Mouse (Mus musculus) spleen, adult 2 months (tissue): Measurements from ENCODE around the gene Olfr869. TPM values are rescaled to one million over a fixed set of nuclear protein-coding genes. Genes with fewer than 3 reads are reported as not detected.

ENCODE experiments used
- DNase-seq, 2 experiments: peaks; one replicate each; pipeline versions ENCODE4 v3.0.0 to v3.0.0-alpha.2; 2012 to 2021; ENCODE audit warnings: low spot score in 2 of 2, low read depth in 1 of 2
- H3K27ac ChIP-seq: fragments of 200-500 bp; 2 replicates; pipeline ENCODE4 v1.5.1; 2012; ENCODE audit warnings: low read length, inconsistent platforms; ENCODE audit not compliant: insufficient read depth
- H3K27me3 ChIP-seq: fragments of 200-500 bp; 2 replicates; pipeline ENCODE4 v1.6.1; 2012; ENCODE audit warnings: mild to moderate bottlenecking, moderate library complexity, low read length, inconsistent platforms; ENCODE audit not compliant: control insufficient read depth, insufficient read depth
- H3K36me3 ChIP-seq: fragments of 200-500 bp; 2 replicates; pipeline ENCODE4 v1.6.1; 2012; ENCODE audit warnings: mild to moderate bottlenecking, low read length, inconsistent platforms; ENCODE audit not compliant: control insufficient read depth, insufficient read depth
- H3K4me1 ChIP-seq: fragments of 200-500 bp; 2 replicates; pipeline ENCODE4 v1.6.1; 2011; ENCODE audit warnings: inconsistent platforms; ENCODE audit not compliant: control insufficient read depth, insufficient read depth, insufficient read length
- H3K4me3 ChIP-seq: fragments of 200-500 bp; 2 replicates; pipeline ENCODE4 v1.5.1; 2011; ENCODE audit warnings: mild to moderate bottlenecking, inconsistent platforms; ENCODE audit not compliant: insufficient read depth, insufficient read length; ENCODE audit errors: extremely low read depth
- CTCF ChIP-seq: fragments of 200-500 bp; IDR thresholded peaks from 2 replicates; pipeline ENCODE4 v1.5.1; 2011; ENCODE audit warnings: mild to moderate bottlenecking, inconsistent platforms; ENCODE audit not compliant: insufficient read depth, insufficient read length, insufficient replicate concordance; ENCODE audit errors: extremely low read depth
- POLR2A ChIP-seq: fragments of 200-500 bp; IDR thresholded peaks from 2 replicates; pipeline ENCODE4 v1.6.1; 2011; ENCODE audit warnings: low read depth, low read length, inconsistent platforms
- WGBS: fragments of 180-500 bp; shearing (Covaris S2); methylation state at CpG from one replicate; pipeline ENCODE4 v1.1.7; 2018; 5-methylcytosine and 5-hydroxymethylcytosine counted together
- polyA plus RNA-seq: library from polyadenylated mRNA; depleted of rRNA; stranded (reverse); fragments of >200 nt; gene quantifications from 2 replicates; pipeline ENCODE4 v1.2.3, GENCODE M21; 2012; rRNA removed

Gene Olfr869
- polyA plus RNA-seq, result not detected in 2 replicates

DNA sequence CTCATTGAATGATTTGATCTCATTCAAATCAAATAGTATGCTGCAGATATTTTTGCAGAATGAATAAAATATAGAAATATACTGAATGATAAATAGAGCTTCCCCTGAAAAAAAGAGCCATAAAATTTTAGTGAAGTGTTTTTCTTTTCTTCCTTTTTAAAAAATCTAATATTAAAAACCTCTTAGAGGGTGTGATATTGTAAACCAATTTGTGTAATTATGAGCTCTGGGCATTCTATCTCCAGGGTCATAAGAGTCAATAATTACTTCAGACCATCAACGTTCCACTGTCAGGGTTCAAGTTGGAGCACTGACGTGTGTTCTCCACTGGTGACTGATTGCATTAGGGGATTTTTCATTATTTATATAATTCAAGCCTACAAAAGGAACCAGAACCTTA, at the start of gene Olfr869:
TSS of gene Olfr869 (plus strand) at position 301 of the 400 bp plus-strand sequence.
- H3K4me3 ChIP-seq, result no peak within 1 kb of the TSS
- H3K27me3 ChIP-seq, result no peaks in the 10 kb centered on the region
- H3K27ac ChIP-seq, result no peak within 1 kb of the TSS
- no peaks in the 10 kb centered on the region for H3K36me3 ChIP-seq
- no peak for TF ChIP-seq POLR2A
- no peak for TF ChIP-seq CTCF
- no peaks in the 10 kb centered on the region for H3K4me1 ChIP-seq
- DNase-seq, result no peak
- 80% methylated on average over 2 of the region's 2 CpGs for WGBS

DNA sequence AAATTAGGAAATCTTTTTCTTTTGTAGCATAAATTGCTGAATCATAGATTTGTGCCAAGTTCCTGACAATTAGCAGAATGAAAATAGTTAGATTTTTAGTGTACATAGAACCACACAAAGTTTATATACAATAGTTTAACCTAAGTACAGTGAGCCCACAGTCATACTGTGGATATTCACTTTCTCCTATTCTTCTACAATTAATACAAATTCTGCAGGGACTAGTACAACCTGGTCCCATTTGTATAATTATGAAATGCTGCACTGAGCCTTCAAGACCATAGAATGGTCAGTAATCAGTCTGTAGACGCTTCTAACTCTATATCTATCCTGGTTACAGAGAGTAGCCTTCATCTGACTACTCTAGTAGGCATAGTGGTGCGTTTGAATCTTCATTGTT, 30.5 kb upstream of the Olfr869 start, which contains the start of gene Olfr868:
TSS of gene Olfr868 (plus strand) at position 301 of the 400 bp plus-strand sequence.
- Histone ChIP-seq H3K27me3 (no peaks in the 10 kb centered on the region), H3K36me3 (no peaks in the 10 kb centered on the region), H3K4me3 (no peak within 1 kb of the TSS), H3K27ac (no peak within 1 kb of the TSS), H3K4me1 (no peaks in the 10 kb centered on the region)
- DNase-seq, result no peak
- TF ChIP-seq CTCF (no peak), POLR2A (no peak)
- WGBS, result 34% methylated on average over 2 of the region's 2 CpGs

DNA sequence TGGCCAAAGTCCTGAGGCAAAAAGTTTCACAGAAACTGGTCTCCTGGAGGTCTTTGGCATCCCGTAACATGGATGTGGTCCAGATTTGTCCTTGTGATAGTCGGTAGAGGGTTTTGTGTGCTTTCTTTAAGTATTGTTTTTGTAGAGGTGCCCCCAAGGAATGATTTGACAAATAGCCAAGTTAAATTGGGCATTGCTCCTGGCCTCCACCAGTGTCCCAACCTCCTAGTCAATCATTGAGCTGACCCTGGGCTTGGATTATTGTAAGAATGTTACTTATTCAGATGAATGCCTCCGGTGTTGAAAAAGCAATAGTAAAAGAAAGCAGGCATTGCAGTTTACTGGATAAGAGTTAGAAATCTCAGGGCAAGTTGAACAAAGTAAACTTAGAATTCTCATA, 20.9 kb downstream of the Olfr869 start:
- Histone ChIP-seq H3K27ac (no peak overlapping the region), H3K27me3 (no peaks in the 10 kb centered on the region), H3K4me1 (no peaks in the 10 kb centered on the region), H3K4me3 (no peak overlapping the region), H3K36me3 (no peaks in the 10 kb centered on the region)
- no peak for DNase-seq
- TF ChIP-seq POLR2A (no peak), CTCF (no peak)
- 87% methylated on average over 3 of the region's 3 CpGs for WGBS

DNA sequence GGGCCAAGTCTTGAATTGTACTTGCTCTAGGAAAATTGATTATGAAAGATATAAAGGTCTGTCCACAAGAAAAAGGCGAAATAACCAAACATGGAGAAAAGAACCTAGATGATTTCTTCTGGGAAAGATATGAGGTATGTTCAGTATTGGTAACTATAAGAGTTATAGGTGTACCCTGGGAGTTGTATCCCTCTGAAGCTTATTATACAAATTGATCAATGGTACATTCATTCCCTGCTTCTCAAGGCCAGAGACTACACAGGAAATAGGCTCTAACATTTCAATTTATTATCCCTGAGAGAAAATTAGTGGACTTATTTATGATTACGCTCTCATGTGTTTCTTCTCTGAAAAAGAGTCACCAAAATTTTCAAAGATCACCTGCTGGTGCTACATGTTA, 45.1 kb downstream of the Olfr869 start, which contains the start of gene Olfr870:
TSS of gene Olfr870 (minus strand) at position 101 of the 400 bp plus-strand sequence.
- TF ChIP-seq CTCF, result no peak
- no peak for TF ChIP-seq POLR2A
- H3K36me3 ChIP-seq, result no peaks in the 10 kb centered on the region
- 74% methylated on average over 2 of the region's 2 CpGs for WGBS

DNA sequence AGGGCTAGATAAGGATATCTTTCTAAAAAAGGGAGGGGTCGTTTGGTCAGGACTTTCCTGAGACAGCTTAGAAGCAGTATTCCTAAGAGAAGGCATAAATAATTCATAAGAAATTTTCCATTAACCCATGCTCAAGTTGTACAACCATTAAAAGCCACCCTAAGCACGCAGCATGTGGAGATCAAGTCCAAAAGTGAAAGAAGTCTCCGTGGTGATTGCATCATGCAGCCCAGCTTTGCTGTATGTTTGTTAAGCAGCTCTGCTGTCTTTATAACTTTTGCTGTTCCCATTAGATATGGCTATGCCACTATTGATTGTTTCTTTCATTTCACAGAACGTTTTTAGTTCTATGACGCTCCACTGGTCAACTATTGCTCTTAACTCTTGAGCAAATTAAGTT, 50.7 kb downstream of the Olfr869 start:
- no peaks in the 10 kb centered on the region for H3K27me3 ChIP-seq
- no peaks in the 10 kb centered on the region for H3K4me1 ChIP-seq
- no peak for TF ChIP-seq POLR2A
- no peak for TF ChIP-seq CTCF
- DNase-seq, result no peak
- no peak overlapping the region for H3K27ac ChIP-seq
- no peak overlapping the region for H3K4me3 ChIP-seq
- 67% methylated on average over 5 of the region's 5 CpGs for WGBS
- H3K36me3 ChIP-seq, result no peaks in the 10 kb centered on the region

More for the DNA sequence above, 45.1 kb downstream of the Olfr869 start, which contains the start of gene Olfr870:
- no peaks in the 10 kb centered on the region for H3K4me1 ChIP-seq
- H3K4me3 ChIP-seq, result no peak within 1 kb of the TSS
- no peak for DNase-seq
- no peaks in the 10 kb centered on the region for H3K27me3 ChIP-seq
- no peak within 1 kb of the TSS for H3K27ac ChIP-seq

Other genes with a start within 250 kb of the Olfr869 start
- not detected in 2 replicates for gene Olfr862, start 241.0 kb upstream of the Olfr869 start, polyA plus RNA-seq
- gene Olfr77, start 212.1 kb upstream of the Olfr869 start, polyA plus RNA-seq, result not detected in 2 replicates
- gene Olfr866, start 101.0 kb upstream of the Olfr869 start, polyA plus RNA-seq, result not detected in 2 replicates
- not detected in 2 replicates for gene Olfr867, start 71.4 kb upstream of the Olfr869 start, polyA plus RNA-seq
- gene Olfr868, start 30.4 kb upstream of the Olfr869 start, polyA plus RNA-seq, result not detected in 2 replicates
- gene Olfr870, start 45.0 kb downstream of the Olfr869 start, polyA plus RNA-seq, result not detected in 2 replicates
- gene Olfr871, start 83.2 kb downstream of the Olfr869 start, polyA plus RNA-seq, result not detected in 2 replicates
- gene Olfr872, start 108.1 kb downstream of the Olfr869 start, polyA plus RNA-seq, result not detected in 2 replicates
- not detected in 2 replicates for gene Olfr39, start 153.3 kb downstream of the Olfr869 start, polyA plus RNA-seq
- not detected in 2 replicates for gene Olfr873, start 169.5 kb downstream of the Olfr869 start, polyA plus RNA-seq
- gene Olfr18, start 207.1 kb downstream of the Olfr869 start, polyA plus RNA-seq, result not detected in 2 replicates